Mouse (Mus musculus) ES-E14 (cell line): ENCODE data around the gene Tespa1.
A peak's percentile ranks its signal among the peaks of the same experiment; 100 is the strongest.

Experiments
- CHD2 ChIP-seq: IDR thresholded peaks from 2 replicates; pipeline ENCODE4 v1.6.1; 2014; ENCODE audit warnings: mild to moderate bottlenecking, low read depth, low read length, inconsistent platforms
- MAFK ChIP-seq: IDR thresholded peaks from 2 replicates; pipeline ENCODE4 v1.6.1; 2014; ENCODE audit warnings: mild to moderate bottlenecking, low read depth, low read length, inconsistent platforms; ENCODE audit not compliant: insufficient read depth
- ZNF384 ChIP-seq: IDR thresholded peaks from 2 replicates; pipeline ENCODE4 v1.6.1; 2012; ENCODE audit warnings: low read depth, low read length, inconsistent platforms

DNA sequence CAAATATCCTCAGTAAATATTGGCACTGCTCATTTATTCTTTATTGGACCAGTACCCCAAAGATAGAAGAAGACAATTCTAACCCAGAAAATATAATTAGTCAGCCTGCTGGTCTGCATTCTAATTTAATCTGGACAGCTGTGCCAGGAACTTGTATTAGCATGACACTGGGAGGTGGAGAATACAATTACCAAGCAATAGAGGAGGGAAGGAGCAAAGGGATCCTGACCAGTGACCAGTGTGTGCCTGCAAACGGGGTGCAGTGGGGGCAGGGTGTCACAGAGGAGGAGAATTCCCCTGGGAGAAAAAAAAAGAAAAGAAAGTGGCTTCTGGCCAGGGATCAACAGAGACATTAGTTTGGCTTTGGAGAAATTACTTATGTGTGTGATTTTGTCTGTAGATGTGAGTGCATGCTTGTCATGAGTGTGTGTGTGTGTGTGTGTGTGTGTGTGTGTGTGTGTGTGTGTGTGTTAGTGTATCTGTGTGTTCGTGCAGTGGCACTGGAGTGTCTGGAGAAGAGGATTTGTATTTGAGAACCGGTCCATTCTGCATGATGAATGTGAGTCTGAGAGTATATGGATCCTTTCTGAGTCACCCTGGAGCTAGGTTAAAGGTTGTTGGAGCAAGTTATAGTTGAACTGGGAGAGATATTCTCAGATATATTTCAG is 28.8 kb upstream of the Tespa1 start:
- TF ChIP-seq CHD2, result no peak
- no peak for TF ChIP-seq MAFK
- peak; percentile 80 for TF ChIP-seq ZNF384
